Mouse (Mus musculus): ENCODE results near the gene Krt86. TPM values are rescaled to one million over a fixed set of nuclear protein-coding genes. Genes with fewer than 3 reads are reported as not detected.

Gene Krt86
- polyA plus RNA-seq (2015; fragmentation: Nextera tagmentation; extraction: Ambion mirVana), result not detected in 2 replicates

GRCm38 (mm10) chr15:101472952-101473528 is at the start of gene Krt86:
Krt86 (plus strand) TSS chr15:101473478.
- Histone ChIP-seq H3K4me2 (no peak within 1 kb of the TSS), H3K9me3 (no peaks in the 10 kb centered on the region), H3K27me3 (replicated peaks) (peaks cover 20% of the 10 kb centered on the region), H3K4me1 (no peaks in the 10 kb centered on the region), H3K9ac (no peak within 1 kb of the TSS), H3K27ac (replicated peaks) (no peak within 1 kb of the TSS), H3K4me3 (no peak within 1 kb of the TSS), H3K36me3 (no peaks in the 10 kb centered on the region)
- WGBS, result 22% methylated on average over 10 of the region's 10 CpGs
- no peak for ATAC-seq (ENCODE audit: extremely low read depth, insufficient number of reproducible peaks, low FRiP score, low TSS enrichment)

GRCm38 (mm10) chr15:101424914-101425313 is 48.4 kb upstream of the Krt86 start:
- no peaks in the 10 kb centered on the region for H3K36me3 ChIP-seq
- no peak overlapping the region for H3K9ac ChIP-seq
- no peak overlapping the region for H3K27ac ChIP-seq (replicated peaks)
- H3K4me1 ChIP-seq, result 0 out of 2 replicates have a peak, but pooled peaks cover 3% of the 10 kb centered on the region
- peaks cover 26% of the 10 kb centered on the region for H3K27me3 ChIP-seq (replicated peaks)
- 18% methylated on average over 5 of the region's 5 CpGs for WGBS
- no peaks in the 10 kb centered on the region for H3K9me3 ChIP-seq
- no peak for ATAC-seq (ENCODE audit: extremely low read depth, insufficient number of reproducible peaks, low FRiP score, low TSS enrichment)
- no peak overlapping the region for H3K4me3 ChIP-seq
- no peak overlapping the region for H3K4me2 ChIP-seq

GRCm38 (mm10) chr15:101436611-101437010 is 36.7 kb upstream of the Krt86 start:
- no peak overlapping the region for H3K4me2 ChIP-seq
- H3K27me3 ChIP-seq (replicated peaks), result peaks cover 71% of the 10 kb centered on the region
- no peak overlapping the region for H3K4me3 ChIP-seq
- WGBS, result 77% methylated on average over 7 of the region's 7 CpGs
- peaks cover 5% of the 10 kb centered on the region for H3K4me1 ChIP-seq
- H3K36me3 ChIP-seq, result no peaks in the 10 kb centered on the region
- H3K9ac ChIP-seq, result no peak overlapping the region
- H3K9me3 ChIP-seq, result no peaks in the 10 kb centered on the region
- ATAC-seq (ENCODE audit: extremely low read depth, insufficient number of reproducible peaks, low FRiP score, low TSS enrichment), result no peak
- no peak overlapping the region for H3K27ac ChIP-seq (replicated peaks)

GRCm38 (mm10) chr15:101438555-101438954 is 34.7 kb upstream of the Krt86 start, which contains the start of gene Krt87:
Krt87 (minus strand) TSS chr15:101438804.
- no peak within 1 kb of the TSS for H3K27ac ChIP-seq (replicated peaks)
- peak within 1 kb of the TSS; percentile 35 for H3K4me3 ChIP-seq
- H3K9ac ChIP-seq, result peak within 1 kb of the TSS; percentile 40; the same call in 1 of the 2 replicates

GRCm38 (mm10) chr15:101440837-101441236 is 32.4 kb upstream of the Krt86 start:
- no peaks in the 10 kb centered on the region for H3K9me3 ChIP-seq
- H3K4me2 ChIP-seq, result no peak overlapping the region
- no peak overlapping the region for H3K4me3 ChIP-seq
- H3K4me1 ChIP-seq, result peaks cover 5% of the 10 kb centered on the region
- 61% methylated on average over 4 of the region's 4 CpGs for WGBS
- H3K9ac ChIP-seq, result no peak overlapping the region
- H3K27me3 ChIP-seq (replicated peaks), result peaks cover 68% of the 10 kb centered on the region
- no peaks in the 10 kb centered on the region for H3K36me3 ChIP-seq
- no peak overlapping the region for H3K27ac ChIP-seq (replicated peaks)
- ATAC-seq (ENCODE audit: extremely low read depth, insufficient number of reproducible peaks, low FRiP score, low TSS enrichment), result no peak

More at GRCm38 (mm10) chr15:101438555-101438954, 34.7 kb upstream of the Krt86 start, which contains the start of gene Krt87:
- peaks cover 78% of the 10 kb centered on the region for H3K27me3 ChIP-seq (replicated peaks)
- no peaks in the 10 kb centered on the region for H3K9me3 ChIP-seq
- no peak for ATAC-seq (ENCODE audit: extremely low read depth, insufficient number of reproducible peaks, low FRiP score, low TSS enrichment)
- no peaks in the 10 kb centered on the region for H3K36me3 ChIP-seq
- H3K4me1 ChIP-seq, result peaks cover 5% of the 10 kb centered on the region
- WGBS, result 3% methylated on average over 34 of the region's 34 CpGs
- H3K4me2 ChIP-seq, result peak within 1 kb of the TSS; percentile 58

GRCm38 (mm10) chr15:101446572-101446971 is 26.7 kb upstream of the Krt86 start:
- Histone ChIP-seq H3K4me2 (peak overlapping the region; percentile 26; the same call in 1 of the 2 replicates), H3K9me3 (no peaks in the 10 kb centered on the region), H3K27me3 (replicated peaks) (peaks cover 13% of the 10 kb centered on the region; the same call in 1 of the 2 replicates), H3K9ac (no peak overlapping the region), H3K36me3 (no peaks in the 10 kb centered on the region), H3K4me3 (no peak overlapping the region), H3K4me1 (no peaks in the 10 kb centered on the region), H3K27ac (replicated peaks) (no peak overlapping the region)
- no peak for ATAC-seq (ENCODE audit: extremely low read depth, insufficient number of reproducible peaks, low FRiP score, low TSS enrichment)
- 52% methylated on average over 11 of the region's 11 CpGs for WGBS

GRCm38 (mm10) chr15:101447444-101447843 is 25.8 kb upstream of the Krt86 start, which contains the start of gene Krt88:
Krt88 (plus strand) TSS chr15:101447744.
- Histone ChIP-seq H3K4me1 (no peaks in the 10 kb centered on the region), H3K27me3 (replicated peaks) (peaks cover 10% of the 10 kb centered on the region; the same call in 1 of the 2 replicates), H3K9me3 (no peaks in the 10 kb centered on the region), H3K4me2 (peak within 1 kb of the TSS; percentile 26; the same call in 1 of the 2 replicates), H3K36me3 (no peaks in the 10 kb centered on the region), H3K9ac (no peak within 1 kb of the TSS), H3K4me3 (no peak within 1 kb of the TSS), H3K27ac (replicated peaks) (no peak within 1 kb of the TSS)
- ATAC-seq (ENCODE audit: extremely low read depth, insufficient number of reproducible peaks, low FRiP score, low TSS enrichment), result no peak
- WGBS, result 57% methylated on average over 2 of the region's 2 CpGs

GRCm38 (mm10) chr15:101453093-101453736 is 20.1 kb upstream of the Krt86 start:
- ATAC-seq (ENCODE audit: extremely low read depth, insufficient number of reproducible peaks, low FRiP score, low TSS enrichment), result no peak
- peak overlapping the region; percentile 42 for H3K4me2 ChIP-seq
- 6% methylated on average over 13 of the region's 13 CpGs for WGBS

GRCm38 (mm10) chr15:101454774-101455173 is 18.5 kb upstream of the Krt86 start:
- H3K9ac ChIP-seq, result no peak overlapping the region
- H3K9me3 ChIP-seq, result peaks cover 4% of the 10 kb centered on the region; the same call in 1 of the 2 replicates
- no peaks in the 10 kb centered on the region for H3K36me3 ChIP-seq
- H3K4me1 ChIP-seq, result peaks cover 6% of the 10 kb centered on the region; the same call in 1 of the 2 replicates
- H3K4me3 ChIP-seq, result no peak overlapping the region
- H3K27me3 ChIP-seq (replicated peaks), result peaks cover 12% of the 10 kb centered on the region; the same call in 1 of the 2 replicates
- no peak for ATAC-seq (ENCODE audit: extremely low read depth, insufficient number of reproducible peaks, low FRiP score, low TSS enrichment)
- 83% methylated on average over 8 of the region's 8 CpGs for WGBS
- no peak overlapping the region for H3K27ac ChIP-seq (replicated peaks)
- H3K4me2 ChIP-seq, result no peak overlapping the region

More at GRCm38 (mm10) chr15:101453093-101453736, 20.1 kb upstream of the Krt86 start:
- no peak overlapping the region for H3K27ac ChIP-seq (replicated peaks)
- H3K9me3 ChIP-seq, result peaks cover 4% of the 10 kb centered on the region; the same call in 1 of the 2 replicates
- H3K4me1 ChIP-seq, result peaks cover 6% of the 10 kb centered on the region; the same call in 1 of the 2 replicates
- H3K4me3 ChIP-seq, result no peak overlapping the region
- H3K27me3 ChIP-seq (replicated peaks), result peaks cover 12% of the 10 kb centered on the region; the same call in 1 of the 2 replicates
- no peak overlapping the region for H3K9ac ChIP-seq
- H3K36me3 ChIP-seq, result no peaks in the 10 kb centered on the region

GRCm38 (mm10) chr15:101455292-101455691 is 18.0 kb upstream of the Krt86 start:
- Histone ChIP-seq H3K4me3 (no peak overlapping the region), H3K36me3 (no peaks in the 10 kb centered on the region), H3K27me3 (replicated peaks) (peaks cover 12% of the 10 kb centered on the region; the same call in 1 of the 2 replicates), H3K4me2 (no peak overlapping the region), H3K4me1 (peaks cover 6% of the 10 kb centered on the region; the same call in 1 of the 2 replicates), H3K9ac (no peak overlapping the region), H3K27ac (replicated peaks) (no peak overlapping the region), H3K9me3 (peaks cover 4% of the 10 kb centered on the region; the same call in 1 of the 2 replicates)
- ATAC-seq (ENCODE audit: extremely low read depth, insufficient number of reproducible peaks, low FRiP score, low TSS enrichment), result no peak
- 72% methylated on average over 2 of the region's 2 CpGs for WGBS

- Histone ChIP-seq H3K9me3 (peaks cover 4% of the 10 kb centered on the region; the same call in 1 of the 2 replicates), H3K4me3 (no peak overlapping the region), H3K4me2 (no peak overlapping the region), H3K9ac (no peak overlapping the region), H3K27me3 (replicated peaks) (peaks cover 12% of the 10 kb centered on the region; the same call in 1 of the 2 replicates), H3K27ac (replicated peaks) (no peak overlapping the region), H3K36me3 (no peaks in the 10 kb centered on the region), H3K4me1 (peaks cover 6% of the 10 kb centered on the region; the same call in 1 of the 2 replicates)
- WGBS, result 78% methylated on average over 6 of the region's 6 CpGs
- ATAC-seq (ENCODE audit: extremely low read depth, insufficient number of reproducible peaks, low FRiP score, low TSS enrichment), result no peak
Measured at GRCm38 (mm10) chr15:101455891-101456290, 17.4 kb upstream of the Krt86 start.
